Mouse (Mus musculus) NIH3T3 (cell line): ENCODE measurements around the gene Zfp750.

Source experiments
- DNase-seq: peaks from one replicate; pipeline ENCODE4 v3.0.0-alpha.2; 2012; ENCODE audit warnings: low read depth

Zfp750 gene

DNA sequence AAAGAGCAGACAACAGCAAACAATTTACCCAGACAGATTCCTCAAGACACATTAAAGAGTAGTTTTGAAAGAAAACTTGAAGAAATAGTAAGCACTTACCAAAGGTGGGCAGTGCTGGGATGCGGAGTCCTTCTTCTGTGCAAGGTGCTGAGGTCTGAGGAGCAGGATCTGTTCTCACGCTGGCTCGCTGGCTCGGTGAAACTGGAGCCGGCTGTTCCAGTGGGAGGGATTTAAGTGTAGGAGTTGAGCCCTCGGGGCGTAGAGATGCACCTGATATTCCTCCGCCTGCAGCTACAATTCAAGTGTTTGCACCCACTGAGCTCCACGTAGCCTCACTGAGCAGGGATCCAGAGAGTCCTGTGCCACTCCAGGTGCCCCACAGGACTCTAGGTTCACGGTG is at the start of gene Zfp750:
Zfp750 (minus strand) TSS at position 203 of the 400 bp plus-strand sequence.
- DNase-seq, result no peak

GRCm38 (mm10) chr11:121564265-121564664 is 45.1 kb upstream of the Zfp750 start:
- DNase-seq, result no peak

DNA sequence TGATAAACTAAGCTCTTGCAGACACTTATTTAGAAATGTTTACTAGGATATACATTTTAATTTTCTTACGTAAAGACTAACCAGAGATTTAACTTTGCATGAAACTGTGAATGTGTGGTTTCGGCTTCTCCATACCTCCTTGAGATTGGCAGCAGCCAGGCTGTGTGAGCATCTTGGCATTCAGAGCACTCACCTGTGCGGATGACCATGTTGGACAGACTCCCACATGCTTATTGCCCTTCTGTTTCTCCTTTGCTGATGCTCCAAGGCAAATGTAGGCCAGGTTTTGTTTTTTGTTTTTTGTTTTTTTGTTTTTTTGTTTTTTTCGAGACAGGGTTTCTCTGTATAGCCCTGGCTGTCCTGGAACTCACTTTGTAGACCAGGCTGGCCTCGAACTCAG is 44.2 kb upstream of the Zfp750 start:
- no peak for DNase-seq

DNA sequence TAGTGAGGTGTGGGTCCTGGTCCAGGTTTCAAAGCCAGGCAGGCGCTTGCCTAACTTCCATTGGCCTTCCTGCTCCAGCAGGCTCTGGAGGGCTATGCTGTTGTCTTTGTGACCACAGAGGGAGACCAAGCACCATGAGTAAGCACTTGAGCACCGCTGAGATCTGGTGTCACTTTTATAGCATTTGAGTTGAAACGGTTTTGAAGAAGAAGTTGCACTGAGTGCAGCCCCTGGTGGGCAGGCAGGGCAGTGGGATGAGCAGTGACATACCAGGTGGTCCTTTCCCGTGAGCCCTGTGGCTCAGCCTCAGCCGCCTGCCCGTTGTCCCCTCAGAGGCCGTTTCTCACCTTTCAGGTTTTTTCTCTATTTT is 41.1 kb upstream of the Zfp750 start:
- no peak for DNase-seq

DNA sequence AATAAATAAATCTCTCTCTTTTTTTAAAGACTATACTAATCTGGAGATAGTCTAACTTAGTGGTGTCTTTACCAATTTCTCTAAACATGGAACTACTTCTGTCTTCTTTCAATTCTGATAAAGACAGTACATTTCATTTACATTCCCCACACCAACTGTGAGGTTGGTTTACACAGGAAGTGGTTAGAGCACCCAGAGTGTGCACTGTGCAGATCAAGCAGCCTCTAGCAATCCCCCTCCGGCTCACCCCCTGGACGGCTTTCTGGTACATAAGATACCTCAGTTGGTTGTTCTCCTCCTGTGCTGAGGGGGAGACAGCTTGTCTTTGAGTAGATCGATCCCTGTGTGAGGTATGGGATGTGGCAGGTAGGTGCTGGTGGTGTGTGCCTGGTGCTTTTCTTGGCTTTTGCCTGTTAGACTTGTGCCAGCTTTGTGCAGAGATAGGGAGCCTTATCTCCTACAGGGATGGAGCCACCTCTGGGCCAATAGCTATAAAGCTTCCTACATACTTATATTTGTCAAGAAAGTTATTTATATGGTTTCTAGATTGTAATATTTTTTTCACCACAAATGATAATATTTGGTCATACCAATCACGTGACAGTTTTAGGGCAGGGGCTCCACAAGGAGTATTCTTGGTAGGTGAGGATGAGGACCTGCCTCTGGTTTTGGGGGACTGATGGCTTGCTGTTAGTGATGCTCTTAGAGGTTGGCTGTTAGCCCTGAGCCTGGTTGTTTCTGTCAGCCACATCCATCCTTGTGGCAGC is 40.6 kb upstream of the Zfp750 start:
- no peak for DNase-seq

GRCm38 (mm10) chr11:121558522-121558921 is 39.4 kb upstream of the Zfp750 start:
- no peak for DNase-seq

GRCm38 (mm10) chr11:121557946-121558345 is 38.8 kb upstream of the Zfp750 start:
- no peak for DNase-seq

DNA sequence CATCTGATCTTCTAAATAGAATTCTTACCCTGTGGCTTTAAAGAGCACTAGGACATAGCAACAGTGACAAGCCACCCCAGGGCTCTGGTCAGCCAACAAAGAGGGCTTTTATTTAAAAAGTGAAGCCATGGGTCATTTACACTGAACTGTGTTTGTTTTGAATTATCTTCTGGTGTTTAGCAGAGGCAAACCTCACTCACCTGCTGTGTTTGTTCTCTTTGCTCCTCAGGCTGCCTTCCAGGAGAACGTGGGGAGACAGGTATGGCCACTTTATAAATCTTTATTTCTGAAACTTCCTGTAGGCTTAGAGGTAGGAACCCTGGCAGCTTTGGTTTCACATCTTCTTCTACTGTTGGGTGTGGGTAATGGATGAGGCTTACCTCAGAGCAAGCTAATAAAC is 37.6 kb upstream of the Zfp750 start:
- no peak for DNase-seq

GRCm38 (mm10) chr11:121553458-121553857 is 34.3 kb upstream of the Zfp750 start:
- no peak for DNase-seq

GRCm38 (mm10) chr11:121552846-121553457 is 33.8 kb upstream of the Zfp750 start:
- DNase-seq, result peak; percentile 47

- peak; percentile 74 for DNase-seq
These were observed 33.0 kb upstream of the Zfp750 start for GRCm38 (mm10) chr11:121552167-121552566.

GRCm38 (mm10) chr11:121551206-121551799 is 32.2 kb upstream of the Zfp750 start:
- peak; percentile 56 for DNase-seq

GRCm38 (mm10) chr11:121549843-121550647 is 30.9 kb upstream of the Zfp750 start:
- no peak for DNase-seq

- DNase-seq, result peak; percentile 36
These were observed 30.1 kb upstream of the Zfp750 start for GRCm38 (mm10) chr11:121548996-121549842.

DNA sequence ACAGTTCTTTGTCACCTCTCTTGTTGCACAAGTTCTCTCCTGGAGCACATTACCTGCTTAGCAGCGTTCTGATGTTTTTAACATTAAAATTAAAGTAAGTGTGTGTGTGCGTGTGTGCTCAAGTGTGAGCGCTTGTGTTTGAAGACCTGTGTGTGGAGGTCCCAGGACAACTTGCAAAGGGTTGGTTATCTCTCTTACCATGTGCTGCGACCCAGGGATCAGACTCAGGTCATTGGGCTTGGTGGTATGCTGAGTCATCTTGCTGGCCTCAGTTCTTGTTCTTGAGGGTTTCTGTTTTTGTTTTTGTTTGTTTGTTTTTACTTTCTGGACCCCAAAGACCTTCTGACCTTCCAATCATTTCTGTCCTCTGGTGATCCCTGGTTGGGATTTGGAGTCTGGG is 28.8 kb upstream of the Zfp750 start:
- no peak for DNase-seq

GRCm38 (mm10) chr11:121547234-121547633 is 28.1 kb upstream of the Zfp750 start:
- DNase-seq, result no peak

DNA sequence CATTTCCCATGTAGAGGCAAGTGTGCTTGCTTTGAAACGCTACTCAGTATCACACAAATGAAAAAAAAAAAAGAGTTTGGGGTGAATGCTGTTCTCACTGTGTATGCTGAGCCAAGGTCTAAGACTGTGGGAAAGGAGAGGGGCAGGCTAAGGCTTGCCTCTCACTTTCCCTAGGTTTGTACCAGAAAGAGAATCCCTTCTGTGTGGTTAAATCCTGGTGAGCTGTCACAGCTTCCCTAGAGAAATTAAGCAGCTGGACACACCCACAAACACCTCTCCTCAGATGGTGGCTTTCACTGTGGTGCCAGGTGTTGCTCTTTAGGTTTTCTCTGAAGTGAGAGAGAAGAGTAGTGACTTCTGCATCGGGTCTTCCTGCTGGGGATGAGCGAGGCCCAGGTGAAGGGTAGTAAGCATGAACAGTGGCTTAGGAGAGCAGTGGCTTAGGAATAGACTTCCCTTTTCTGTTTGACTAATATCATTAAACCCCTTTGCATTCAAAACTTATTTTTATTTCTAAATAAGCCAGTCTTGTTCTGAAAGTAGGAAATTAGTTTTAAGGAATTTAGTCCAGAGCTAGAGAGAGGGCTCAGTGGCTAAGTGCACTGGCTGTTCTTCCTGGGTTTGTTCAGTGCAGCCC is 26.4 kb upstream of the Zfp750 start:
- DNase-seq, result no peak

GRCm38 (mm10) chr11:121544755-121545397 is 25.7 kb upstream of the Zfp750 start:
- DNase-seq, result peak; percentile 75

GRCm38 (mm10) chr11:121543922-121544321 is 24.8 kb upstream of the Zfp750 start:
- no peak for DNase-seq

DNA sequence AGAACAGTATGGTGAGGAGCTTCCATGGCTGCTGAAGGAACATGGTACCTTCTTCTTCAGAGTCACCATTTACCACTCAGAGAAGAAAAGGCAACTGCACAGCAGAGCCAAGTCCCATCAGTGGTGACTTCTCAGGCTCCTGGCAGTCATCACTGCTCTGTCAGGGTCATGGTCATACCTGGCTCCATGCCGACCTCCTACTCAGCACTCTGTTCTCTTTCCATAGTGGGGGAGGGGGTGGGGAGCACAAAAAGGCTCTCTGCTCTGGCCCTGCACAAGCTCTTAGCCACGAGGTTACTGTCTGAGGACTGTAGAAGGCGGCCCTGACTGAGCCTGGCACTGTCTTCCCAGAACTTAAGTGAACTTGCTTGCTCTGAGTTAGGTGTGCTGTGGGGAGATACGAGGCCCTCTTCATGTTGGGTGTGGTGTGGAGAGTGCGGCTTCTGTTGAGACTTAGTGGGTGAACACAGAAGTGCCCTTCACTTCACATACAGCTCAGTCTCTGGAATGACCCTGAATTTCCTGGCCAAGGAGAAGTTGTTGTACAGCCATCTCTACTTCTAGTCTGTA is 24.2 kb upstream of the Zfp750 start:
- DNase-seq, result no peak
